Mouse (Mus musculus): ENCODE data around the gene Gpr107.

DNA sequence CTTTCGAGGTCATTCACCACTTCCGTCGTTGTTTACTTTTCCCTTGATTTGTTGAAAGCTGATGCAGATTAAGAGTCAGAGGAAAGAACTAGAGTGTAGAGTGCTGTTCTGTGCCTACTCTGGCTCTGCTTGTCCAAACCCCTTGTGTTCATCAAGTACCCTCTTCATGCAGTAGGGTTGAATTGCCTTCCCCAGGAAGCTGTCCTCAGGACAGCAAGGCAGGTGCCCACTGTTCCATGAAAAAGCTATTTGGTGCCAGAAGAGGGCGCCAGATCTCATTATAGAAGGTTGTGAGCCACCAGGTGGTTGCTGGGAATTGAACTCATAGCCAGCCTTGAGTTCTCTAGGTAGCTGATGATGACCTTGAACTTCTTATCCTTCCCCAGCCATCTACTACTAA is 21.2 kb downstream of the Gpr107 start:
- TF ChIP-seq CHD2 (IDR thresholded peaks at IDR 0.05; ENCODE audit: low read length) (no peak), POLR2A (IDR thresholded peaks at IDR 0.05; ENCODE audit: control insufficient read depth in 1 of 2, insufficient read depth in 1 of 2, low read depth in 1 of 2, low read length in 2 of 2, poor library complexity in 1 of 2) (no peak), GATA1 (IDR thresholded peaks at IDR 0.05; ENCODE audit: low read depth, low read length) (no peak), MYB (IDR thresholded peaks at IDR 0.05; ENCODE audit: low read depth, low read length) (no peak), NELFE (IDR thresholded peaks at IDR 0.05; ENCODE audit: low read depth, low read length) (no peak)
